Mouse (Mus musculus): ENCODE measurements at regions not wholly inside any gene's neighbourhood (a gene's known extent, or its start where the extent isn't known, plus 50 kb on each side); places are given as distances from the start of the nearest gene placed in this dataset.

GRCm38 (mm10) chr13:90584766-90585165, 320.4 kb downstream of the Atp6ap1l start:
- Histone ChIP-seq H3K27me3 (ENCODE audit: control insufficient read depth, insufficient read depth, low read length) (no peaks in the 10 kb centered on the region), H3K4me1 (replicated peaks; ENCODE audit: control insufficient read depth, insufficient read depth, low read length) (no peaks in the 10 kb centered on the region), H3K4me3 (ENCODE audit: low read depth, low read length) (no peak overlapping the region), H3K9me3 (ENCODE audit: control insufficient read depth, low read length) (no peaks in the 10 kb centered on the region), H3K9ac (ENCODE audit: low read depth, low read length) (no peak overlapping the region), H3K4me2 (replicated peaks; ENCODE audit: low read depth, low read length) (no peak overlapping the region), H3K27ac (ENCODE audit: low read depth, low read length) (no peak overlapping the region), H3K36me3 (ENCODE audit: control insufficient read depth, insufficient read depth, low read length) (no peaks in the 10 kb centered on the region)
- ATAC-seq (ENCODE audit: low FRiP score) (no peak), DNase-seq (ENCODE audit: low spot score) (no peak)
- 93% methylated on average over 2 of the region's 2 CpGs for WGBS

GRCm38 (mm10) chr13:90575371-90575770, 329.8 kb downstream of the Atp6ap1l start:
- H3K4me3 ChIP-seq (ENCODE audit: low read depth, low read length) = no peak overlapping the region
- no peak overlapping the region for H3K4me2 ChIP-seq (replicated peaks; ENCODE audit: low read depth, low read length)
- ATAC-seq (ENCODE audit: low FRiP score) (no peak), DNase-seq (ENCODE audit: low spot score) (no peak)
- no peaks in the 10 kb centered on the region for H3K27me3 ChIP-seq (ENCODE audit: control insufficient read depth, insufficient read depth, low read length)
- H3K27ac ChIP-seq (ENCODE audit: low read depth, low read length) = no peak overlapping the region
- no peaks in the 10 kb centered on the region for H3K36me3 ChIP-seq (ENCODE audit: control insufficient read depth, insufficient read depth, low read length)
- no peak overlapping the region for H3K9ac ChIP-seq (ENCODE audit: low read depth, low read length)
- WGBS = 89% methylated on average over 2 of the region's 2 CpGs
- H3K9me3 ChIP-seq (ENCODE audit: control insufficient read depth, low read length) = no peaks in the 10 kb centered on the region
- H3K4me1 ChIP-seq (replicated peaks; ENCODE audit: control insufficient read depth, insufficient read depth, low read length) = no peaks in the 10 kb centered on the region

GRCm38 (mm10) chr13:90572580-90572979, 332.6 kb downstream of the Atp6ap1l start:
- H3K27me3 ChIP-seq (ENCODE audit: control insufficient read depth, insufficient read depth, low read length) = no peaks in the 10 kb centered on the region
- H3K4me1 ChIP-seq (replicated peaks; ENCODE audit: control insufficient read depth, insufficient read depth, low read length) = no peaks in the 10 kb centered on the region
- no peak overlapping the region for H3K4me3 ChIP-seq (ENCODE audit: low read depth, low read length)
- ATAC-seq (ENCODE audit: low FRiP score) = no peak
- no peak overlapping the region for H3K27ac ChIP-seq (ENCODE audit: low read depth, low read length)
- H3K4me2 ChIP-seq (replicated peaks; ENCODE audit: low read depth, low read length) = no peak overlapping the region
- no peaks in the 10 kb centered on the region for H3K36me3 ChIP-seq (ENCODE audit: control insufficient read depth, insufficient read depth, low read length)
- WGBS = 96% methylated on average over 2 of the region's 2 CpGs
- H3K9me3 ChIP-seq (ENCODE audit: control insufficient read depth, low read length) = no peaks in the 10 kb centered on the region
- DNase-seq (ENCODE audit: low spot score) = no peak
- no peak overlapping the region for H3K9ac ChIP-seq (ENCODE audit: low read depth, low read length)

GRCm38 (mm10) chr13:90563183-90563840, 341.8 kb downstream of the Atp6ap1l start:
- WGBS = 69% methylated on average over 1 of the region's 1 CpGs
- ATAC-seq (ENCODE audit: low FRiP score) (no peak), DNase-seq (ENCODE audit: low spot score) (no peak)
- Histone ChIP-seq H3K4me1 (replicated peaks; ENCODE audit: control insufficient read depth, insufficient read depth, low read length) (no peaks in the 10 kb centered on the region), H3K36me3 (ENCODE audit: control insufficient read depth, insufficient read depth, low read length) (no peaks in the 10 kb centered on the region), H3K27ac (ENCODE audit: low read depth, low read length) (no peak overlapping the region), H3K9me3 (ENCODE audit: control insufficient read depth, low read length) (no peaks in the 10 kb centered on the region), H3K9ac (ENCODE audit: low read depth, low read length) (no peak overlapping the region), H3K27me3 (ENCODE audit: control insufficient read depth, insufficient read depth, low read length) (no peaks in the 10 kb centered on the region), H3K4me3 (ENCODE audit: low read depth, low read length) (no peak overlapping the region), H3K4me2 (replicated peaks; ENCODE audit: low read depth, low read length) (no peak overlapping the region)

GRCm38 (mm10) chr13:90560095-90560494, 345.1 kb downstream of the Atp6ap1l start:
- H3K27me3 ChIP-seq (ENCODE audit: control insufficient read depth, insufficient read depth, low read length) = no peaks in the 10 kb centered on the region
- no peak overlapping the region for H3K9ac ChIP-seq (ENCODE audit: low read depth, low read length)
- DNase-seq (ENCODE audit: low spot score) (no peak), ATAC-seq (ENCODE audit: low FRiP score) (no peak)
- no peak overlapping the region for H3K4me3 ChIP-seq (ENCODE audit: low read depth, low read length)
- H3K4me2 ChIP-seq (replicated peaks; ENCODE audit: low read depth, low read length) = no peak overlapping the region
- no peaks in the 10 kb centered on the region for H3K9me3 ChIP-seq (ENCODE audit: control insufficient read depth, low read length)
- WGBS = 91% methylated on average over 1 of the region's 1 CpGs
- H3K36me3 ChIP-seq (ENCODE audit: control insufficient read depth, insufficient read depth, low read length) = no peaks in the 10 kb centered on the region
- H3K27ac ChIP-seq (ENCODE audit: low read depth, low read length) = no peak overlapping the region
- H3K4me1 ChIP-seq (replicated peaks; ENCODE audit: control insufficient read depth, insufficient read depth, low read length) = no peaks in the 10 kb centered on the region

- no peak overlapping the region for H3K27ac ChIP-seq (ENCODE audit: low read depth, low read length)
- no peaks in the 10 kb centered on the region for H3K36me3 ChIP-seq (ENCODE audit: control insufficient read depth, insufficient read depth, low read length)
- no peak overlapping the region for H3K9ac ChIP-seq (ENCODE audit: low read depth, low read length)
- DNase-seq (ENCODE audit: low spot score) (no peak), ATAC-seq (ENCODE audit: low FRiP score) (no peak)
- no peak overlapping the region for H3K4me3 ChIP-seq (ENCODE audit: low read depth, low read length)
- WGBS = 91% methylated on average over 2 of the region's 2 CpGs
- no peak overlapping the region for H3K4me2 ChIP-seq (replicated peaks; ENCODE audit: low read depth, low read length)
- H3K9me3 ChIP-seq (ENCODE audit: control insufficient read depth, low read length) = no peaks in the 10 kb centered on the region
- H3K27me3 ChIP-seq (ENCODE audit: control insufficient read depth, insufficient read depth, low read length) = no peaks in the 10 kb centered on the region
- H3K4me1 ChIP-seq (replicated peaks; ENCODE audit: control insufficient read depth, insufficient read depth, low read length) = no peaks in the 10 kb centered on the region
Observed at GRCm38 (mm10) chr13:90559481-90559880, 345.7 kb downstream of the Atp6ap1l start.

GRCm38 (mm10) chr13:90551166-90551565, 354.0 kb downstream of the Atp6ap1l start:
- H3K27ac ChIP-seq (ENCODE audit: low read depth, low read length) = no peak overlapping the region
- ATAC-seq (ENCODE audit: low FRiP score) = no peak
- H3K4me2 ChIP-seq (replicated peaks; ENCODE audit: low read depth, low read length) = no peak overlapping the region
- H3K27me3 ChIP-seq (ENCODE audit: control insufficient read depth, insufficient read depth, low read length) = no peaks in the 10 kb centered on the region
- WGBS = 86% methylated on average over 2 of the region's 2 CpGs
- no peak overlapping the region for H3K4me3 ChIP-seq (ENCODE audit: low read depth, low read length)
- H3K9me3 ChIP-seq (ENCODE audit: control insufficient read depth, low read length) = no peaks in the 10 kb centered on the region
- DNase-seq (ENCODE audit: low spot score) = no peak
- H3K36me3 ChIP-seq (ENCODE audit: control insufficient read depth, insufficient read depth, low read length) = no peaks in the 10 kb centered on the region
- no peaks in the 10 kb centered on the region for H3K4me1 ChIP-seq (replicated peaks; ENCODE audit: control insufficient read depth, insufficient read depth, low read length)
- no peak overlapping the region for H3K9ac ChIP-seq (ENCODE audit: low read depth, low read length)

- Histone ChIP-seq H3K4me1 (replicated peaks; ENCODE audit: control insufficient read depth, insufficient read depth, low read length) (no peaks in the 10 kb centered on the region), H3K36me3 (ENCODE audit: control insufficient read depth, insufficient read depth, low read length) (no peaks in the 10 kb centered on the region), H3K4me2 (replicated peaks; ENCODE audit: low read depth, low read length) (no peak overlapping the region), H3K9ac (ENCODE audit: low read depth, low read length) (no peak overlapping the region), H3K9me3 (ENCODE audit: control insufficient read depth, low read length) (no peaks in the 10 kb centered on the region), H3K4me3 (ENCODE audit: low read depth, low read length) (no peak overlapping the region), H3K27ac (ENCODE audit: low read depth, low read length) (no peak overlapping the region), H3K27me3 (ENCODE audit: control insufficient read depth, insufficient read depth, low read length) (no peaks in the 10 kb centered on the region)
- DNase-seq (ENCODE audit: low spot score) (no peak), ATAC-seq (ENCODE audit: low FRiP score) (no peak)
- WGBS = 71% methylated on average over 1 of the region's 1 CpGs
Observed at GRCm38 (mm10) chr13:90546288-90547035, 358.7 kb downstream of the Atp6ap1l start.

GRCm38 (mm10) chr13:90545816-90546215, 359.3 kb downstream of the Atp6ap1l start:
- Histone ChIP-seq H3K27ac (ENCODE audit: low read depth, low read length) (no peak overlapping the region), H3K9ac (ENCODE audit: low read depth, low read length) (no peak overlapping the region), H3K4me1 (replicated peaks; ENCODE audit: control insufficient read depth, insufficient read depth, low read length) (no peaks in the 10 kb centered on the region), H3K27me3 (ENCODE audit: control insufficient read depth, insufficient read depth, low read length) (no peaks in the 10 kb centered on the region), H3K4me2 (replicated peaks; ENCODE audit: low read depth, low read length) (no peak overlapping the region), H3K4me3 (ENCODE audit: low read depth, low read length) (no peak overlapping the region), H3K36me3 (ENCODE audit: control insufficient read depth, insufficient read depth, low read length) (no peaks in the 10 kb centered on the region), H3K9me3 (ENCODE audit: control insufficient read depth, low read length) (no peaks in the 10 kb centered on the region)
- no peak for ATAC-seq (ENCODE audit: low FRiP score)
- DNase-seq (ENCODE audit: low spot score) = no peak
